Mouse (Mus musculus): ENCODE measurements at regions not wholly inside any gene's neighbourhood (a gene's known extent, or its start where the extent isn't known, plus 50 kb on each side); places are given as distances from the start of the nearest gene placed in this dataset.

- no peak for DNase-seq (ENCODE audit: low spot score)
These were observed 121.2 kb upstream of the Pkdcc start for GRCm38 (mm10) chr17:83093862-83094261.

- no peak for DNase-seq (ENCODE audit: low spot score)
These were observed 118.6 kb upstream of the Pkdcc start for GRCm38 (mm10) chr17:83096451-83096850.

GRCm38 (mm10) chr17:83097998-83098397, 117.1 kb upstream of the Pkdcc start:
- DNase-seq (ENCODE audit: low spot score): no peak

GRCm38 (mm10) chr17:83098679-83099413, 116.2 kb upstream of the Pkdcc start:
- no peak for DNase-seq (ENCODE audit: low spot score)

- no peak for DNase-seq (ENCODE audit: low spot score)
These were observed 114.1 kb upstream of the Pkdcc start for GRCm38 (mm10) chr17:83101035-83101434.

GRCm38 (mm10) chr17:83101756-83102155, 113.3 kb upstream of the Pkdcc start:
- no peak for DNase-seq (ENCODE audit: low spot score)

GRCm38 (mm10) chr17:83102675-83103412, 112.2 kb upstream of the Pkdcc start:
- DNase-seq (ENCODE audit: low spot score): no peak

- no peak for DNase-seq (ENCODE audit: low spot score)
These were observed 106.9 kb upstream of the Pkdcc start for GRCm38 (mm10) chr17:83108151-83108550.

GRCm38 (mm10) chr17:83109792-83110440, 105.2 kb upstream of the Pkdcc start:
- no peak for DNase-seq (ENCODE audit: low spot score)

GRCm38 (mm10) chr17:83110556-83110955, 104.5 kb upstream of the Pkdcc start:
- no peak for DNase-seq (ENCODE audit: low spot score)

- no peak for DNase-seq (ENCODE audit: low spot score)
These were observed 99.9 kb upstream of the Pkdcc start for GRCm38 (mm10) chr17:83115146-83115545.

- DNase-seq (ENCODE audit: low spot score): no peak
These were observed 99.1 kb upstream of the Pkdcc start for GRCm38 (mm10) chr17:83115832-83116480.

GRCm38 (mm10) chr17:83120665-83121232, 94.3 kb upstream of the Pkdcc start:
- no peak for DNase-seq (ENCODE audit: low spot score)

GRCm38 (mm10) chr17:83122525-83123280, 92.4 kb upstream of the Pkdcc start:
- DNase-seq (ENCODE audit: low spot score): peak; percentile 26

GRCm38 (mm10) chr17:83125057-83125456, 90.0 kb upstream of the Pkdcc start:
- DNase-seq (ENCODE audit: low spot score): no peak

GRCm38 (mm10) chr17:83127842-83128241, 87.2 kb upstream of the Pkdcc start:
- no peak for DNase-seq (ENCODE audit: low spot score)

- DNase-seq (ENCODE audit: low spot score): no peak
These were observed 86.1 kb upstream of the Pkdcc start for GRCm38 (mm10) chr17:83128843-83129544.

GRCm38 (mm10) chr17:83129658-83130057, 85.4 kb upstream of the Pkdcc start:
- no peak for DNase-seq (ENCODE audit: low spot score)

- no peak for DNase-seq (ENCODE audit: low spot score)
These were observed 81.9 kb upstream of the Pkdcc start for GRCm38 (mm10) chr17:83133201-83133600.

- no peak for DNase-seq (ENCODE audit: low spot score)
These were observed 79.5 kb upstream of the Pkdcc start for GRCm38 (mm10) chr17:83135441-83136120.
